Mouse (Mus musculus): ENCODE measurements around the gene Rbmx2. TPM values are rescaled to one million over a fixed set of nuclear protein-coding genes. Genes with fewer than 3 reads are reported as not detected.

Rbmx2 gene
- total and polyA plus RNA-seq, 3 experiments = 17.0 to 21.2 TPM; not detected in 1

- H3K4me1 ChIP-seq (ENCODE audit: control insufficient read depth in 1 of 2, insufficient read depth in 2 of 2, low read length in 2 of 2) = no peaks in the 10 kb centered on the region; a peak in 1 of 4 replicates
- no peak overlapping the region for H3K9ac ChIP-seq (ENCODE audit: control insufficient read depth, low read depth, low read length, poor library complexity, severe bottlenecking)
- no peaks in the 10 kb centered on the region; a peak in 1 of 4 replicates for H3K27me3 ChIP-seq (ENCODE audit: control insufficient read depth in 1 of 2, insufficient read depth in 2 of 2, low read length in 2 of 2)
- no peaks in the 10 kb centered on the region for H3K36me3 ChIP-seq (ENCODE audit: control insufficient read depth in 1 of 2, insufficient read depth in 2 of 2, low read length in 2 of 2)
- H3K9me3 ChIP-seq (replicated peaks; ENCODE audit: insufficient read depth, low read length) = no peaks in the 10 kb centered on the region
- no peaks in the 10 kb centered on the region for H3K79me2 ChIP-seq (ENCODE audit: control insufficient read depth, insufficient read depth, low read length, poor library complexity)
- no peak overlapping the region for H3K4me3 ChIP-seq (ENCODE audit: control insufficient read depth in 1 of 2, insufficient read depth in 1 of 2, low read depth in 2 of 2, low read length in 2 of 2)
- peak; percentile 35; the same call in 1 of the 2 replicates for TF ChIP-seq ZC3H11A (IDR thresholded peaks at IDR 0.05; ENCODE audit: low read depth, low read length)
- no peak for TF ChIP-seq MEF2A (IDR thresholded peaks at IDR 0.05; ENCODE audit: extremely low read depth, insufficient replicate concordance, low read depth, low read length, poor library complexity, severe bottlenecking)
- no peak for TF ChIP-seq TBP (IDR thresholded peaks at IDR 0.05; ENCODE audit: low read depth, low read length)
- peak; percentile 38 to 64 (median 63) for TF ChIP-seq CTCF (IDR thresholded peaks at IDR 0.05 in 2 of 3, conservative IDR thresholded peaks at IDR 0.05 in 1 of 3; ENCODE audit: control insufficient read depth in 1 of 3, insufficient read depth in 1 of 3, low read depth in 2 of 3, low read length in 3 of 3, poor library complexity in 1 of 3, severe bottlenecking in 1 of 3)
- TF ChIP-seq SMC3 (IDR thresholded peaks at IDR 0.05; ENCODE audit: low read depth, low read length) = peak; percentile 69
- TF ChIP-seq GATA1 (IDR thresholded peaks at IDR 0.05; ENCODE audit: low read depth, low read length) = no peak
- TF ChIP-seq UBTF (IDR thresholded peaks at IDR 0.05; ENCODE audit: borderline replicate concordance, insufficient read depth, low read depth, low read length) = no peak
- no peak for TF ChIP-seq ETS1 (IDR thresholded peaks at IDR 0.05; ENCODE audit: low read depth, low read length)
- TF ChIP-seq MAZ (IDR thresholded peaks at IDR 0.05; ENCODE audit: low read depth, low read length) = no peak
- no peak for TF ChIP-seq JUND (IDR thresholded peaks at IDR 0.05; ENCODE audit: low read depth, low read length)
- no peak for TF ChIP-seq MAX (IDR thresholded peaks at IDR 0.05; ENCODE audit: low read length)
- TF ChIP-seq RAD21 (IDR thresholded peaks at IDR 0.05; ENCODE audit: low read depth, low read length) = peak; percentile 40
- H3K27ac ChIP-seq (ENCODE audit: control insufficient read depth, low read depth, low read length) = no peak overlapping the region
- peak; percentile 67 for DNase-seq (ENCODE audit: low read depth, low spot score)
Observed at GRCm38 (mm10) chrX:48683451-48683850, 11.4 kb upstream of the Rbmx2 start.

GRCm38 (mm10) chrX:48683857-48684256 lies 10.9 kb upstream of the Rbmx2 start:
- Histone ChIP-seq H3K27me3 (ENCODE audit: control insufficient read depth in 1 of 2, insufficient read depth in 2 of 2, low read length in 2 of 2) (no peaks in the 10 kb centered on the region; a peak in 1 of 4 replicates), H3K27ac (ENCODE audit: control insufficient read depth, low read depth, low read length) (no peak overlapping the region), H3K9me3 (replicated peaks; ENCODE audit: insufficient read depth, low read length) (no peaks in the 10 kb centered on the region), H3K4me3 (ENCODE audit: control insufficient read depth in 1 of 2, insufficient read depth in 1 of 2, low read depth in 2 of 2, low read length in 2 of 2) (no peak overlapping the region), H3K9ac (ENCODE audit: control insufficient read depth, low read depth, low read length, poor library complexity, severe bottlenecking) (no peak overlapping the region), H3K4me1 (ENCODE audit: control insufficient read depth in 1 of 2, insufficient read depth in 2 of 2, low read length in 2 of 2) (no peaks in the 10 kb centered on the region; a peak in 1 of 4 replicates), H3K36me3 (ENCODE audit: control insufficient read depth in 1 of 2, insufficient read depth in 2 of 2, low read length in 2 of 2) (no peaks in the 10 kb centered on the region), H3K79me2 (ENCODE audit: control insufficient read depth, insufficient read depth, low read length, poor library complexity) (no peaks in the 10 kb centered on the region)
- TF ChIP-seq BHLHE40 (IDR thresholded peaks at IDR 0.05; ENCODE audit: borderline replicate concordance, low read depth, low read length) = no peak
- no peak for TF ChIP-seq HCFC1 (IDR thresholded peaks at IDR 0.05; ENCODE audit: low read depth, low read length)
- TF ChIP-seq POLR2AphosphoS5 (IDR thresholded peaks at IDR 0.05; ENCODE audit: borderline replicate concordance, low read depth, low read length) = no peak
- TF ChIP-seq SMC3 (IDR thresholded peaks at IDR 0.05; ENCODE audit: low read depth, low read length) = no peak
- TF ChIP-seq GABPA (IDR thresholded peaks at IDR 0.05; ENCODE audit: low read depth, low read length) = no peak
- TF ChIP-seq UBTF (IDR thresholded peaks at IDR 0.05; ENCODE audit: borderline replicate concordance, insufficient read depth, low read depth, low read length) = no peak
- no peak for TF ChIP-seq CTCF (IDR thresholded peaks at IDR 0.05 in 2 of 3, conservative IDR thresholded peaks at IDR 0.05 in 1 of 3; ENCODE audit: control insufficient read depth in 1 of 3, insufficient read depth in 1 of 3, low read depth in 2 of 3, low read length in 3 of 3, poor library complexity in 1 of 3, severe bottlenecking in 1 of 3)
- TF ChIP-seq MAZ (IDR thresholded peaks at IDR 0.05; ENCODE audit: low read depth, low read length) = no peak
- no peak for TF ChIP-seq NRF1 (IDR thresholded peaks at IDR 0.05; ENCODE audit: insufficient read depth, low read depth, low read length, poor library complexity, severe bottlenecking)
- DNase-seq (ENCODE audit: low read depth, low spot score) = peak; percentile 7
